Mouse (Mus musculus) gastrocnemius, postnatal 4 days (tissue): ENCODE data around the gene Rbm46. TPM values are rescaled to one million over a fixed set of nuclear protein-coding genes. Genes with fewer than 3 reads are reported as not detected.

ENCODE experiments used
- DNase-seq, 2 experiments: peaks; one replicate each; pipeline ENCODE4 v3.0.0; 2021 to 2022; ENCODE audit warnings: low spot score in 2 of 2, mixed read lengths in 2 of 2
- total RNA-seq, 2 experiments: library from RNA; stranded (reverse); gene quantifications; 2 replicates each; pipeline ENCODE4 v1.2.3; 2021

Rbm46 gene
- total RNA-seq, 2 experiments from 2014 or later, result 2.9 to 3.5 TPM

- DNase-seq, result no peak
These were observed 84.6 kb downstream of the Rbm46 start for GRCm38 (mm10) chr3:82791663-82792062.

Other genes starting within 250 kb of the Rbm46 start
- gene Lrat, start 27.5 kb upstream of the Rbm46 start, total RNA-seq, result under 1 TPM; 0.15 to 0.18 TPM
- 1 to 10 TPM in 1 of 2 experiments, under 1 TPM in 1; 0.78 to 5.0 TPM for gene Fgg, start 131.2 kb upstream of the Rbm46 start, total RNA-seq
- gene Fga, start 149.6 kb upstream of the Rbm46 start, total RNA-seq, result 1 to 10 TPM in 1 of 2 experiments, under 1 TPM in 1; 0.59 to 8.2 TPM
- gene Fgb, start 173.4 kb upstream of the Rbm46 start, total RNA-seq, result 1 to 10 TPM in 1 of 2 experiments, under 1 TPM in 1; 0.27 to 3.4 TPM
- 10 to 100 TPM; 40.6 to 45.7 TPM for gene Plrg1, start 179.0 kb upstream of the Rbm46 start, total RNA-seq